Mouse (Mus musculus) MEL (cell line): Measurements from ENCODE around the gene Rab1b. TPM values are rescaled to one million over a fixed set of nuclear protein-coding genes. Genes with fewer than 3 reads are reported as not detected.

ENCODE experiments used
- DNase-seq: peaks from one replicate; pipeline ENCODE4 v3.0.0; 2011; ENCODE audit warnings: low read depth, low spot score
- H3K27ac ChIP-seq: 2 replicates; pipeline ENCODE4 v1.5.1; 2012; ENCODE audit warnings: low read depth, mild to moderate bottlenecking, control low read depth, low read length, moderate library complexity; ENCODE audit not compliant: control insufficient read depth
- H3K27me3 ChIP-seq, 2 experiments: fragments of 150-350 bp in 1 of 2; sonication (generic) in 1 of 2; 2 replicates each; pipeline ENCODE4 v1.6.1; 2012; ENCODE audit warnings: low read length in 2 of 2, mild to moderate bottlenecking in 2 of 2, improper control_type of control experiment in 1 of 2, moderate library complexity in 1 of 2; ENCODE audit not compliant: insufficient read depth in 2 of 2, control insufficient read depth in 1 of 2
- H3K36me3 ChIP-seq, 2 experiments: 2 replicates each; pipeline ENCODE4 v1.6.1; 2012 to 2014; ENCODE audit warnings: low read length in 2 of 2, improper control_type of control experiment in 1 of 2, inconsistent platforms in 1 of 2, mild to moderate bottlenecking in 1 of 2; ENCODE audit not compliant: insufficient read depth in 2 of 2, control insufficient read depth in 1 of 2
- H3K4me1 ChIP-seq, 2 experiments: fragments of 150-350 bp in 1 of 2; sonication (generic) in 1 of 2; 2 replicates each; pipeline ENCODE4 v1.6.1; 2012; ENCODE audit warnings: low read length in 2 of 2, improper control_type of control experiment in 1 of 2, mild to moderate bottlenecking in 1 of 2; ENCODE audit not compliant: insufficient read depth in 2 of 2, control insufficient read depth in 1 of 2
- H3K4me3 ChIP-seq, 2 experiments: fragments of 150-350 bp in 1 of 2; sonication (generic) in 1 of 2; 2 replicates each; pipeline ENCODE4 v1.5.1; 2012; ENCODE audit warnings: low read depth in 2 of 2, low read length in 2 of 2, mild to moderate bottlenecking in 2 of 2, moderate library complexity in 2 of 2, control low read depth in 1 of 2, improper control_type of control experiment in 1 of 2; ENCODE audit not compliant: control insufficient read depth in 1 of 2, insufficient read depth in 1 of 2
- H3K79me2 ChIP-seq: 2 replicates; pipeline ENCODE4 v1.6.1; 2012; ENCODE audit warnings: mild to moderate bottlenecking, low read length, moderate library complexity; ENCODE audit not compliant: control insufficient read depth, poor library complexity, insufficient read depth
- H3K9ac ChIP-seq: 2 replicates; pipeline ENCODE4 v1.6.1; 2012; ENCODE audit warnings: low read depth, mild to moderate bottlenecking, control low read depth, low read length, moderate library complexity; ENCODE audit not compliant: control insufficient read depth, poor library complexity, severe bottlenecking
- H3K9me3 ChIP-seq: fragments of 150-350 bp; sonication (generic); replicated peaks from 2 replicates; pipeline ENCODE4 v1.6.1; 2012; ENCODE audit warnings: mild to moderate bottlenecking, low read length, improper control_type of control experiment, moderate library complexity; ENCODE audit not compliant: insufficient read depth
- CHD1 ChIP-seq: IDR thresholded peaks from 2 replicates; pipeline ENCODE4 v1.6.1; 2012; ENCODE audit warnings: low read depth, mild to moderate bottlenecking, inconsistent platforms, low read length, improper control_type of control experiment
- CHD2 ChIP-seq: IDR thresholded peaks from 2 replicates; pipeline ENCODE4 v1.6.1; 2011; ENCODE audit warnings: low read length, improper control_type of control experiment
- CTCF ChIP-seq, 3 experiments: IDR thresholded peaks in 2 of 3; conservative IDR thresholded peaks in 1 of 3; 2 replicates each; pipeline ENCODE4 v1.5.1; 2011 to 2012; ENCODE audit warnings: low read length in 3 of 3, low read depth in 2 of 3, mild to moderate bottlenecking in 2 of 3, improper control_type of control experiment in 1 of 3, inconsistent platforms in 1 of 3, mixed read lengths in 1 of 3, moderate library complexity in 1 of 3; ENCODE audit not compliant: control insufficient read depth in 1 of 3, insufficient read depth in 1 of 3, poor library complexity in 1 of 3, severe bottlenecking in 1 of 3
- E2F4 ChIP-seq: IDR thresholded peaks from 2 replicates; pipeline ENCODE4 v1.6.1; 2011; ENCODE audit warnings: low read depth, low read length, improper control_type of control experiment, borderline replicate concordance
- ELF1 ChIP-seq: IDR thresholded peaks from 2 replicates; pipeline ENCODE4 v1.6.1; 2014; ENCODE audit warnings: low read depth, mild to moderate bottlenecking, inconsistent platforms, low read length, improper control_type of control experiment, moderate library complexity
- EP300 ChIP-seq, 2 experiments: IDR thresholded peaks; 2 replicates each; pipeline ENCODE4 v1.6.1; 2011; ENCODE audit warnings: improper control_type of control experiment in 2 of 2, low read length in 2 of 2, low read depth in 1 of 2, mild to moderate bottlenecking in 1 of 2
- ETS1 ChIP-seq: IDR thresholded peaks from 2 replicates; pipeline ENCODE4 v1.6.1; 2012; ENCODE audit warnings: low read depth, mild to moderate bottlenecking, inconsistent platforms, low read length, improper control_type of control experiment, moderate library complexity
- GABPA ChIP-seq: IDR thresholded peaks from 2 replicates; pipeline ENCODE4 v1.6.1; 2012; ENCODE audit warnings: low read depth, mild to moderate bottlenecking, inconsistent platforms, low read length, improper control_type of control experiment, moderate library complexity
- GATA1 ChIP-seq: IDR thresholded peaks from 2 replicates; pipeline ENCODE4 v1.6.1; 2011; ENCODE audit warnings: low read depth, low read length, improper control_type of control experiment
- HCFC1 ChIP-seq: IDR thresholded peaks from 2 replicates; pipeline ENCODE4 v1.6.1; 2012; ENCODE audit warnings: low read depth, mild to moderate bottlenecking, inconsistent platforms, low read length, improper control_type of control experiment, moderate library complexity
- JUND ChIP-seq: IDR thresholded peaks from 2 replicates; pipeline ENCODE4 v1.6.1; 2011; ENCODE audit warnings: low read depth, mild to moderate bottlenecking, improper control_type of control experiment, low read length
- KAT2A ChIP-seq: conservative IDR thresholded peaks from 2 replicates; pipeline ENCODE4 v1.6.1; 2012; ENCODE audit warnings: low read depth, low read length, improper control_type of control experiment, inconsistent platforms
- MAFK ChIP-seq: IDR thresholded peaks from 2 replicates; pipeline ENCODE4 v1.6.1; 2011; ENCODE audit warnings: low read depth, mild to moderate bottlenecking, low read length, improper control_type of control experiment, borderline replicate concordance
- MAX ChIP-seq: IDR thresholded peaks from 2 replicates; pipeline ENCODE4 v1.6.1; 2011; ENCODE audit warnings: low read length, improper control_type of control experiment
- MAZ ChIP-seq: IDR thresholded peaks from 2 replicates; pipeline ENCODE4 v1.6.1; 2012; ENCODE audit warnings: low read depth, mild to moderate bottlenecking, inconsistent platforms, low read length, improper control_type of control experiment
- MEF2A ChIP-seq: IDR thresholded peaks from 2 replicates; pipeline ENCODE4 v1.6.1; 2014; ENCODE audit warnings: low read depth, mild to moderate bottlenecking, inconsistent platforms, low read length, improper control_type of control experiment; ENCODE audit not compliant: poor library complexity, insufficient replicate concordance, severe bottlenecking; ENCODE audit errors: extremely low read depth
- MXI1 ChIP-seq: IDR thresholded peaks from 2 replicates; pipeline ENCODE4 v1.6.1; 2011; ENCODE audit warnings: mild to moderate bottlenecking, low read depth, low read length, improper control_type of control experiment
- MYB ChIP-seq: IDR thresholded peaks from 2 replicates; pipeline ENCODE4 v1.6.1; 2011; ENCODE audit warnings: mild to moderate bottlenecking, low read depth, low read length, improper control_type of control experiment
- MYC ChIP-seq: IDR thresholded peaks from 2 replicates; pipeline ENCODE4 v1.6.1; 2011; ENCODE audit warnings: low read depth, mild to moderate bottlenecking, low read length, improper control_type of control experiment, moderate library complexity
- NELFE ChIP-seq: IDR thresholded peaks from 2 replicates; pipeline ENCODE4 v1.6.1; 2011; ENCODE audit warnings: low read depth, low read length, improper control_type of control experiment
- NRF1 ChIP-seq: IDR thresholded peaks from 2 replicates; pipeline ENCODE4 v1.6.1; 2014; ENCODE audit warnings: low read depth, mild to moderate bottlenecking, inconsistent platforms, low read length, improper control_type of control experiment, moderate library complexity; ENCODE audit not compliant: poor library complexity, insufficient read depth, severe bottlenecking
- POLR2A ChIP-seq, 2 experiments: IDR thresholded peaks; 2 replicates each; pipeline ENCODE4 v1.6.1; 2011 to 2012; ENCODE audit warnings: low read length in 2 of 2, mild to moderate bottlenecking in 2 of 2, control low read depth in 1 of 2, improper control_type of control experiment in 1 of 2, low read depth in 1 of 2, moderate library complexity in 1 of 2; ENCODE audit not compliant: control insufficient read depth in 1 of 2, insufficient read depth in 1 of 2, poor library complexity in 1 of 2
- POLR2AphosphoS2 ChIP-seq: IDR thresholded peaks from 2 replicates; pipeline ENCODE4 v1.6.1; 2011; ENCODE audit warnings: low read length, improper control_type of control experiment
- POLR2AphosphoS5 ChIP-seq: IDR thresholded peaks from 2 replicates; pipeline ENCODE4 v1.6.1; 2012; ENCODE audit warnings: low read depth, borderline replicate concordance, mild to moderate bottlenecking, inconsistent platforms, low read length, moderate library complexity, mixed read lengths
- RAD21 ChIP-seq: IDR thresholded peaks from 2 replicates; pipeline ENCODE4 v1.6.1; 2011; ENCODE audit warnings: mild to moderate bottlenecking, low read depth, low read length, improper control_type of control experiment
- SIN3A ChIP-seq: IDR thresholded peaks from 2 replicates; pipeline ENCODE4 v1.6.1; 2012; ENCODE audit warnings: low read length, improper control_type of control experiment, inconsistent platforms
- SMC3 ChIP-seq: IDR thresholded peaks from 2 replicates; pipeline ENCODE4 v1.6.1; 2011; ENCODE audit warnings: low read depth, low read length, improper control_type of control experiment
- TAL1 ChIP-seq: IDR thresholded peaks from 2 replicates; pipeline ENCODE4 v1.6.1; 2012; ENCODE audit warnings: mild to moderate bottlenecking, inconsistent platforms, low read length, moderate library complexity, mixed read lengths
- TBP ChIP-seq: IDR thresholded peaks from 2 replicates; pipeline ENCODE4 v1.8.0; 2011; ENCODE audit warnings: low read depth, low read length, improper control_type of control experiment
- TCF12 ChIP-seq: IDR thresholded peaks from 2 replicates; pipeline ENCODE4 v1.6.1; 2014; ENCODE audit warnings: low read depth, mild to moderate bottlenecking, inconsistent platforms, low read length, improper control_type of control experiment, moderate library complexity
- UBTF ChIP-seq: IDR thresholded peaks from 2 replicates; pipeline ENCODE4 v1.6.1; 2012; ENCODE audit warnings: low read depth, mild to moderate bottlenecking, inconsistent platforms, low read length, improper control_type of control experiment, moderate library complexity, borderline replicate concordance; ENCODE audit not compliant: insufficient read depth
- USF1 ChIP-seq: IDR thresholded peaks from 2 replicates; pipeline ENCODE4 v1.6.1; 2014; ENCODE audit warnings: low read depth, mild to moderate bottlenecking, inconsistent platforms, low read length, improper control_type of control experiment, moderate library complexity
- USF2 ChIP-seq, 2 experiments: IDR thresholded peaks; 2 replicates each; pipeline ENCODE4 v1.6.1; 2011 to 2012; ENCODE audit warnings: improper control_type of control experiment in 2 of 2, low read length in 2 of 2, borderline replicate concordance in 1 of 2, inconsistent platforms in 1 of 2, low read depth in 1 of 2, mild to moderate bottlenecking in 1 of 2; ENCODE audit not compliant: insufficient read depth in 1 of 2
- ZC3H11A ChIP-seq: IDR thresholded peaks from 2 replicates; pipeline ENCODE4 v1.6.1; 2012; ENCODE audit warnings: low read depth, mild to moderate bottlenecking, inconsistent platforms, low read length, improper control_type of control experiment
- ZKSCAN1 ChIP-seq: IDR thresholded peaks from 2 replicates; pipeline ENCODE4 v1.6.1; 2012; ENCODE audit warnings: low read depth, mild to moderate bottlenecking, inconsistent platforms, low read length, improper control_type of control experiment, moderate library complexity
- ZMIZ1 ChIP-seq: IDR thresholded peaks from 2 replicates; pipeline ENCODE4 v1.6.1; 2012; ENCODE audit warnings: low read depth, mild to moderate bottlenecking, inconsistent platforms, low read length, improper control_type of control experiment, moderate library complexity
- ZNF384 ChIP-seq: IDR thresholded peaks from 2 replicates; pipeline ENCODE4 v1.6.1; 2012; ENCODE audit warnings: low read depth, mild to moderate bottlenecking, inconsistent platforms, low read length, improper control_type of control experiment
- polyA plus RNA-seq, 2 experiments: library from polyadenylated mRNA; stranded (reverse) in 1 of 2; unstranded in 1 of 2; fragments of >175 nt in 1 of 2; fragments of >200 nt in 1 of 2; gene quantifications; 2 replicates each; pipeline versions ENCODE4 v1.2.1 to v1.2.4; 2012; ENCODE audit warnings: low replicate concordance in 2 of 2, low read depth in 1 of 2; ENCODE audit not compliant: insufficient read length in 2 of 2, insufficient read depth in 1 of 2, missing spikeins in 1 of 2
- total RNA-seq: library from RNA; depleted of rRNA; stranded (reverse); fragments of 300-350 nt; gene quantifications from 2 replicates; pipeline ENCODE4 v1.2.3, GENCODE M21; 2012

Gene Rab1b
- total and polyA plus RNA-seq, 3 experiments: 86.4 to 162 TPM; not detected in 1

DNA sequence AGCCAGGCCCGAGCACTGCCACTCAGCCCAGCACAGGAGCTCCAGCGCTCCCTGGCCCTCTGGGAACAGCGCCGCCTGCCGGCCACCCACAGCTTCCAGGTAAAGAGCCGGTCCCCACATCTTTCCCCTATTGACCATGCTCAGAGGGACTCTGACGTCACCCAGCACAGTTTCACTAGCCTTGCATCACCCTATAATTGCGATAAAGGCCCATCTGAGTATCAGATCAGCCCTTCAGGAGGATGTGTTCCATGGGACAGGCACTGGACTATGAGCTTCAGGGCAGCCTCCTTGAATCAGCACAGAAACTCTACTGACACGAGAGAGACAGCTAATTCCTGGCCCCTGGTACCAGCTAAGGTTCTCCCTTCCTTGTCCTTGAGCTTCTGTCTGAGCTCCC, 53.0 kb downstream of the Rab1b start:
- Histone ChIP-seq H3K79me2 (no peaks in the 10 kb centered on the region), H3K27ac (peak overlapping the region; percentile 94), H3K4me3 (peak overlapping the region in 1 of 2 experiments; percentile 72; a peak in 2 of 4 replicates), H3K36me3 (peaks cover under 1 to 15% of the 10 kb centered on the region in 2 experiments; a peak in 3 of 4 replicates), H3K27me3 (no peaks in the 10 kb centered on the region), H3K9me3 (no peaks in the 10 kb centered on the region), H3K9ac (peak overlapping the region; percentile 67), H3K4me1 (peaks cover 7 to 24% of the 10 kb centered on the region in 2 experiments; a peak in 3 of 4 replicates)
- peak; percentile 90 for DNase-seq
- TF ChIP-seq NRF1 (peak; percentile 70), USF2 (IDR thresholded peaks at IDR 0.05; ENCODE audit: borderline replicate concordance in 1 of 2, insufficient read depth in 1 of 2, low read depth in 1 of 2, low read length in 2 of 2) (no peak), ZNF384 (no peak), MAFK (no peak), SMC3 (peak; percentile 66), GABPA (no peak), ZMIZ1 (no peak), SIN3A (peak; percentile 42; the same call in 1 of the 2 replicates), CHD1 (no peak), CHD2 (no peak), MYC (peak; percentile 46; the same call in 1 of the 2 replicates), NELFE (no peak; the same call in 1 of the 2 replicates), POLR2AphosphoS5 (no peak), MAZ (no peak), RAD21 (peak; percentile 28), TCF12 (peak; percentile 54; the same call in 1 of the 2 replicates), POLR2A (IDR thresholded peaks at IDR 0.05; ENCODE audit: control insufficient read depth in 1 of 2, insufficient read depth in 1 of 2, low read depth in 1 of 2, low read length in 2 of 2, poor library complexity in 1 of 2) (peak; percentile 50 to 55; a peak in 2 of 4 replicates), ETS1 (peak; percentile 86), UBTF (no peak), GATA1 (peak; percentile 52), MYB (no peak), TBP (0 out of 2 replicates have a peak, but pooled peaks have one; percentile 13), USF1 (no peak), ELF1 (peak; percentile 44; the same call in 1 of the 2 replicates), POLR2AphosphoS2 (peak; percentile 79), MAX (no peak), ZKSCAN1 (no peak), EP300 (IDR thresholded peaks at IDR 0.05; ENCODE audit: low read depth in 1 of 2, low read length in 2 of 2) (peak in 1 of 2 experiments; percentile 84; a peak in 2 of 4 replicates), HCFC1 (peak; percentile 68), KAT2A (peak; percentile 63), ZC3H11A (peak; percentile 46; the same call in 1 of the 2 replicates), MEF2A (peak; percentile 72; the same call in 1 of the 2 replicates), JUND (peak; percentile 79; the same call in 1 of the 2 replicates), CTCF (IDR thresholded peaks at IDR 0.05 in 2 of 3, conservative IDR thresholded peaks at IDR 0.05 in 1 of 3; ENCODE audit: control insufficient read depth in 1 of 3, insufficient read depth in 1 of 3, low read depth in 2 of 3, low read length in 3 of 3, poor library complexity in 1 of 3, severe bottlenecking in 1 of 3) (peak; percentile 96 to 99 (median 96)), MXI1 (peak; percentile 56; the same call in 1 of the 2 replicates), E2F4 (no peak), TAL1 (no peak)
